Mouse (Mus musculus) lung, adult 10 weeks (tissue): Measurements from ENCODE around the gene Gss. TPM values are rescaled to one million over a fixed set of nuclear protein-coding genes. Genes with fewer than 3 reads are reported as not detected.

Experiments
- polyA plus RNA-seq: library from polyadenylated mRNA; stranded (reverse); fragments of 350-450 nt; fragmentation: Illumina TruSeq; extraction: RNeasy Lipid Tissue Mini Kit (QIAGEN cat#74804); gene quantifications from one replicate; pipeline ENCODE4 v1.2.3, GENCODE M21; 2014; ENCODE audit warnings: low read depth, low replicate concordance; ENCODE audit not compliant: insufficient read depth

The Gss gene
- polyA plus RNA-seq = 26.8 TPM

GRCm38 (mm10) chr2:155592137-155592853 lies at the start of gene Gss:
Gss (minus strand) TSS chr2:155592810.

GRCm38 (mm10) chr2:155610978-155611377 lies 18.4 kb upstream of the Gss start, which contains the start of gene Myh7b:
Myh7b (plus strand) TSS chr2:155611212.

GRCm38 (mm10) chr2:155517455-155518423 lies 74.9 kb downstream of the Gss start, which contains the start of the genes Acss2 and Ggt7:
Acss2 (plus strand) TSS chr2:155517948.
Ggt7 (minus strand) TSS chr2:155518237.

Other genes with a start within 250 kb of the Gss start
- 25.2 TPM for gene Pigu, start 235.4 kb downstream of the Gss start, polyA plus RNA-seq
- gene Trp53inp2, start 211.8 kb downstream of the Gss start, polyA plus RNA-seq = 58.4 TPM
- 11.4 TPM for gene Ncoa6, start 118.9 kb downstream of the Gss start, polyA plus RNA-seq
- gene Acss2, start 74.9 kb downstream of the Gss start, polyA plus RNA-seq = 17.5 TPM
- 1.4 TPM for gene Ggt7, start 74.6 kb downstream of the Gss start, polyA plus RNA-seq
- not detected for gene Myh7b, start 18.4 kb upstream of the Gss start, polyA plus RNA-seq
- gene Trpc4ap, start 99.6 kb upstream of the Gss start, polyA plus RNA-seq = 48.8 TPM
- gene Edem2, start 136.7 kb upstream of the Gss start, polyA plus RNA-seq = 29.9 TPM
- not detected for gene Gm17581, start 143.1 kb upstream of the Gss start, polyA plus RNA-seq
- 3.2 TPM for gene Procr, start 158.3 kb upstream of the Gss start, polyA plus RNA-seq
- gene Mmp24, start 182.5 kb upstream of the Gss start, polyA plus RNA-seq = not detected
- gene BC029722, start 226.6 kb upstream of the Gss start, polyA plus RNA-seq = 44.7 TPM
- gene Eif6, start 234.1 kb upstream of the Gss start, polyA plus RNA-seq = 71.3 TPM
- gene Fam83c, start 242.0 kb upstream of the Gss start, polyA plus RNA-seq = not detected